In genomic region chr19:32524516-32524860, GRCm38 (mm10) we compare ENCODE assay signal across 13 mouse cellular contexts. TPM values are rescaled to one million over a fixed set of nuclear protein-coding genes. Genes with fewer than 3 reads are reported as not detected.
A peak's percentile ranks its signal among the peaks of the same experiment; 100 is the strongest.
DNase-seq lines count a peak whose midpoint lies in the region; ATAC-seq lines count a peak whose summit lies in the region.
"Had no signal": no experiment of that assay in that cellular context is flagged by ENCODE, and none has a peak within 500 bp of the region (broad histone marks: within the 10 kb centered on the region; RNA-seq: fewer than 3 reads in every experiment).

No protein-coding gene starts in this region.

- H3K27ac ChIP-seq in midbrain, embryonic 11.5 days (ENCODE audit: low read depth, low read length): no peak overlapping the region
- H3K27ac ChIP-seq in midbrain, embryonic 15.5 days: no peak overlapping the region
- H3K27ac ChIP-seq in embryonic facial prominence, embryonic 14.5 days (replicated peaks; ENCODE audit: low read depth, low read length): no peak overlapping the region
- no peak overlapping the region for H3K27ac ChIP-seq in forebrain, embryonic 12.5 days
- H3K27ac ChIP-seq: forebrain, embryonic 10.5 days; heart, embryonic 10.5 days had no signal

- no peak overlapping the region for H3K9ac ChIP-seq in midbrain, embryonic 11.5 days (ENCODE audit: low read length)
- no peak overlapping the region for H3K9ac ChIP-seq in midbrain, embryonic 15.5 days
- no peak overlapping the region for H3K9ac ChIP-seq in embryonic facial prominence, embryonic 14.5 days (ENCODE audit: low read depth, low read length)
- H3K9ac ChIP-seq in forebrain, embryonic 12.5 days: no peak overlapping the region

- WGBS in midbrain, embryonic 11.5 days: 80% methylated on average over 3 of the region's 3 CpGs
- WGBS in midbrain, embryonic 15.5 days: 89% methylated on average over 3 of the region's 3 CpGs
- 45% methylated on average over 3 of the region's 3 CpGs for WGBS in embryonic facial prominence, embryonic 14.5 days
- 87% methylated on average over 3 of the region's 3 CpGs for WGBS in forebrain, embryonic 12.5 days

- H3K4me3 ChIP-seq in midbrain, embryonic 11.5 days (ENCODE audit: low read depth, low read length): no peak overlapping the region
- no peak overlapping the region for H3K4me3 ChIP-seq in midbrain, embryonic 15.5 days
- no peak overlapping the region for H3K4me3 ChIP-seq in embryonic facial prominence, embryonic 14.5 days (ENCODE audit: low read depth, low read length)
- H3K4me3 ChIP-seq in forebrain, embryonic 12.5 days (replicated peaks): no peak overlapping the region
- H3K4me3 ChIP-seq: forebrain, embryonic 10.5 days; heart, embryonic 10.5 days had no signal

- H3K4me1 ChIP-seq in midbrain, embryonic 11.5 days (ENCODE audit: control insufficient read depth, insufficient read depth, low read length): peaks cover 3% of the 10 kb centered on the region; the same call in 1 of the 2 replicates
- no peaks in the 10 kb centered on the region for H3K4me1 ChIP-seq in midbrain, embryonic 15.5 days
- H3K4me1 ChIP-seq in embryonic facial prominence, embryonic 14.5 days (ENCODE audit: control insufficient read depth, insufficient read depth, low read length): no peaks in the 10 kb centered on the region; the same call in 1 of the 2 replicates
- H3K4me1 ChIP-seq in forebrain, embryonic 12.5 days: 0 out of 2 replicates have a peak, but pooled peaks cover 4% of the 10 kb centered on the region

- H3K4me2 ChIP-seq in midbrain, embryonic 11.5 days: no peak overlapping the region
- no peak overlapping the region for H3K4me2 ChIP-seq in midbrain, embryonic 15.5 days
- no peak overlapping the region for H3K4me2 ChIP-seq in embryonic facial prominence, embryonic 14.5 days (ENCODE audit: low read depth, low read length)
- H3K4me2 ChIP-seq in forebrain, embryonic 12.5 days: no peak overlapping the region

- ATAC-seq in midbrain, embryonic 11.5 days (ENCODE audit: low FRiP score): no peak
- no peak for ATAC-seq in midbrain, embryonic 15.5 days (replicated peaks)
- 0 out of 2 replicates have a peak, but pooled peaks have one; percentile 3 for ATAC-seq in embryonic facial prominence, embryonic 14.5 days (ENCODE audit: low read depth)
- no peak for ATAC-seq in forebrain, embryonic 12.5 days (ENCODE audit: low FRiP score)

- peak; percentile 23 for DNase-seq in midbrain, embryonic 11.5 days (ENCODE audit: low spot score, missing footprints)
- no peak for DNase-seq in embryonic facial prominence, embryonic 14.5 days (ENCODE audit: low spot score)
- peak; percentile 64 to 75 for DNase-seq in kidney, postnatal 36 days
- no peak for DNase-seq in spleen, postnatal 4 days (ENCODE audit: low spot score in 2 of 2)
- DNase-seq in urinary bladder, postnatal 10 days (ENCODE audit: low spot score): no peak
- DNase-seq: adrenal gland, postnatal 36 days; heart, postnatal 4 days; lung, adult 2 months had no signal

- H3K36me3 ChIP-seq in midbrain, embryonic 11.5 days (ENCODE audit: control insufficient read depth, insufficient read depth, low read length): no peaks in the 10 kb centered on the region
- no peaks in the 10 kb centered on the region for H3K36me3 ChIP-seq in midbrain, embryonic 15.5 days (replicated peaks)
- H3K36me3 ChIP-seq in embryonic facial prominence, embryonic 14.5 days (ENCODE audit: control insufficient read depth, insufficient read depth, low read length): no peaks in the 10 kb centered on the region
- H3K36me3 ChIP-seq in forebrain, embryonic 12.5 days (replicated peaks): no peaks in the 10 kb centered on the region
- H3K36me3 ChIP-seq: forebrain, embryonic 10.5 days; heart, embryonic 10.5 days had no signal

- no peaks in the 10 kb centered on the region; the same call in 1 of the 2 replicates for H3K9me3 ChIP-seq in midbrain, embryonic 11.5 days (ENCODE audit: control insufficient read depth, low read length)
- no peaks in the 10 kb centered on the region for H3K9me3 ChIP-seq in midbrain, embryonic 15.5 days
- H3K9me3 ChIP-seq in embryonic facial prominence, embryonic 14.5 days (ENCODE audit: control insufficient read depth, low read length): 0 out of 2 replicates have a peak, but pooled peaks cover 8% of the 10 kb centered on the region
- no peaks in the 10 kb centered on the region for H3K9me3 ChIP-seq in forebrain, embryonic 12.5 days
- H3K9me3 ChIP-seq: forebrain, embryonic 10.5 days; heart, embryonic 10.5 days had no signal

- no peaks in the 10 kb centered on the region for H3K27me3 ChIP-seq in midbrain, embryonic 11.5 days (ENCODE audit: control insufficient read depth, insufficient read depth, low read length)
- no peaks in the 10 kb centered on the region for H3K27me3 ChIP-seq in midbrain, embryonic 15.5 days (replicated peaks)
- H3K27me3 ChIP-seq in embryonic facial prominence, embryonic 14.5 days (replicated peaks; ENCODE audit: control insufficient read depth, insufficient read depth, low read length): no peaks in the 10 kb centered on the region
- H3K27me3 ChIP-seq in forebrain, embryonic 12.5 days: no peaks in the 10 kb centered on the region
- H3K27me3 ChIP-seq: CH12.LX had no signal

RNA-seq across cellular contexts. Expression of gene Minpp1, which starts 38.9 kb away (rescaled TPM):
- 68.9 and 73.8 TPM in 2 replicates for polyA plus RNA-seq in midbrain, embryonic 11.5 days (2014; fragmentation: Nextera tagmentation; extraction: Ambion mirVana)
- polyA plus RNA-seq in midbrain, embryonic 15.5 days (2015; fragmentation: Nextera tagmentation; extraction: Ambion mirVana): 63.0 and 63.2 TPM in 2 replicates
- 61.7 and 64.3 TPM in 2 replicates for polyA plus RNA-seq in embryonic facial prominence, embryonic 14.5 days (2014; fragmentation: Nextera tagmentation; extraction: Ambion mirVana)
- polyA plus RNA-seq in forebrain, embryonic 12.5 days (2016; fragmentation: Nextera tagmentation; extraction: Ambion mirVana): 52.5 and 54.7 TPM in 2 replicates

RNA-seq across cellular contexts. Expression of gene Rpl9-ps6, which starts 58.1 kb away (rescaled TPM):
- 78.5 and 81.3 TPM in 2 replicates for polyA plus RNA-seq in midbrain, embryonic 11.5 days (2014; fragmentation: Nextera tagmentation; extraction: Ambion mirVana)
- 47.4 and 51.5 TPM in 2 replicates for polyA plus RNA-seq in midbrain, embryonic 15.5 days (2015; fragmentation: Nextera tagmentation; extraction: Ambion mirVana)
- polyA plus RNA-seq in embryonic facial prominence, embryonic 14.5 days (2014; fragmentation: Nextera tagmentation; extraction: Ambion mirVana): 151 and 180 TPM in 2 replicates
- 74.3 and 78.0 TPM in 2 replicates for polyA plus RNA-seq in forebrain, embryonic 12.5 days (2016; fragmentation: Nextera tagmentation; extraction: Ambion mirVana)

Comparison
In these comparisons a context has a peak if more than half of its experiments do, and no peak if none do; other contexts are left out.
1. DNase-seq: peak in midbrain, embryonic 11.5 days (single experiment) and kidney, postnatal 36 days (2 of 2); none in embryonic facial prominence, embryonic 14.5 days (single experiment), spleen, postnatal 4 days (0 of 2) and urinary bladder, postnatal 10 days (single experiment).